Mouse (Mus musculus): ENCODE results near the gene Utrn. TPM values are rescaled to one million over a fixed set of nuclear protein-coding genes. Genes with fewer than 3 reads are reported as not detected.

Utrn gene
- polyA plus RNA-seq, 1 experiment from 2014 or later: 66.8 TPM

DNA sequence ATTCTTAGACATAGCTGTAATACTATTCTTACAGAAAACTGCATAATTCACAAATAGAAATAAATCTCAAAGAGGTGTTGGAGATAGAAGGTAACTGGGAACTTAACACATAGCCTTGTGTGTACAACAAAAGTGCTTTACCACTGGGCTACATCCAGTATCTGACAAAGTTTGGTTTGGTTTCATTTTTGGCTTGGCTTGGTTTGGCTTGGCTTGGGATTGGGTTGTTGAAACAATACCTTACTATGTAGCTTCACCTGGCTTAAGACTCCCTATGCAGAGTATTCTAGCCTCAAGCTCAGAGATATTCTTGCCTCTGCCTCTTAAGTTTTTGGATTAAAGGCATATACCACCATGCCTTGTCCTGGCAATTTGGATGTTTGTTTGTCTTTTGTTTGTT lies 183.5 kb downstream of the Utrn start:
- ATAC-seq (ENCODE audit: insufficient number of reproducible peaks, low FRiP score): no peak
- Histone ChIP-seq H3K9ac (no peak overlapping the region), H3K36me3 (peaks cover 54% of the 10 kb centered on the region)

DNA sequence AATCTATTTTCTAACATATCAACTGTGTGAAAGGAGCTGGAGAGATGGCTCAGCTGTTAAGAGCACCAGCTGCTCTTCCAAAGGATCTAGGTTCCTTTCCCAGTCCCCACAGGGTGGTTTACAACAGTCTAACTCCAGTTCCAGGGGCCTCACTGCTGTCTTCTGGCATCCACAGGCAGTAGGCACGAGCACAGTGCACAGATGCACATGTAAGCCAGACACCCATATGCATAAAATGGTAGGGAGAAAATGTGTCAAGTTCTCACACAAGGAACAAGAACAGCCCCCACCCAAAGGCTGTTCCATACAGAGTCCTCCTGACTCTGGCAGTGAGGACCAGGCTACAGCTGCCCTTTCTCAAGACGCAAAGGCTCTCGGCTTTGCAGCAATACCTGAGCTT lies 185.1 kb downstream of the Utrn start:
- Histone ChIP-seq H3K27ac (ENCODE audit: poor library complexity, severe bottlenecking) (no peak overlapping the region), H3K9me3 (replicated peaks) (no peaks in the 10 kb centered on the region), H3K36me3 (peaks cover 63% of the 10 kb centered on the region), H3K4me2 (no peak overlapping the region), H3K9ac (no peak overlapping the region), H3K4me3 (no peak overlapping the region), H3K4me1 (replicated peaks) (no peaks in the 10 kb centered on the region), H3K27me3 (replicated peaks) (no peaks in the 10 kb centered on the region)
- no peak for ATAC-seq (ENCODE audit: insufficient number of reproducible peaks, low FRiP score)
- WGBS: 84% methylated on average over 3 of the region's 3 CpGs

More for the DNA sequence above, 183.5 kb downstream of the Utrn start:
- no peak overlapping the region for H3K27ac ChIP-seq (ENCODE audit: poor library complexity, severe bottlenecking)
- no peak overlapping the region for H3K4me2 ChIP-seq
- no peak overlapping the region for H3K4me3 ChIP-seq
- no peaks in the 10 kb centered on the region for H3K4me1 ChIP-seq (replicated peaks)
- no peaks in the 10 kb centered on the region for H3K27me3 ChIP-seq (replicated peaks)
- no peaks in the 10 kb centered on the region for H3K9me3 ChIP-seq (replicated peaks)

DNA sequence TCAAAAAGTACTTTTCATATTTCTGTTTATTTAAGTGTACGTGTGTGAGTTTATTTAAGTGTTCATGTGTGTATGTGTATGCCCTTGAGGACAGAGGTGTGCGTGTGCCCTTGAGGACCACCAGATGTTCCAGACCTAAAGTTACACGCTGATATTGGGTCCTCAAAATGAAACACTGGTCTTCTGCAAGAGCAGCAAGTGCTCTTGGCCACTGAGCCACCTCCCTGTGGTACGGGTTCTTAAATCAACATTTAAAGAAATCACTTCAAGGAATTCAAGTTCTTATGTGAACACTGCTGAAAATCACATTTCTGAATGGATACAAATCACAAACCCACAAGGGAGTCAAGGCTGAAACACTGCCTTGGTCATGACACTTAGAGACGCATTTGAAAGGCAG lies 195.9 kb downstream of the Utrn start:
- no peak overlapping the region for H3K27ac ChIP-seq (ENCODE audit: poor library complexity, severe bottlenecking)
- H3K36me3 ChIP-seq: peaks cover 42% of the 10 kb centered on the region
- 84% methylated on average over 5 of the region's 5 CpGs for WGBS
- no peaks in the 10 kb centered on the region for H3K9me3 ChIP-seq (replicated peaks)
- no peak for ATAC-seq (ENCODE audit: insufficient number of reproducible peaks, low FRiP score)
- H3K4me2 ChIP-seq: no peak overlapping the region
- no peak overlapping the region for H3K4me3 ChIP-seq
- no peaks in the 10 kb centered on the region for H3K27me3 ChIP-seq (replicated peaks)
- H3K4me1 ChIP-seq (replicated peaks): no peaks in the 10 kb centered on the region
- H3K9ac ChIP-seq: no peak overlapping the region

DNA sequence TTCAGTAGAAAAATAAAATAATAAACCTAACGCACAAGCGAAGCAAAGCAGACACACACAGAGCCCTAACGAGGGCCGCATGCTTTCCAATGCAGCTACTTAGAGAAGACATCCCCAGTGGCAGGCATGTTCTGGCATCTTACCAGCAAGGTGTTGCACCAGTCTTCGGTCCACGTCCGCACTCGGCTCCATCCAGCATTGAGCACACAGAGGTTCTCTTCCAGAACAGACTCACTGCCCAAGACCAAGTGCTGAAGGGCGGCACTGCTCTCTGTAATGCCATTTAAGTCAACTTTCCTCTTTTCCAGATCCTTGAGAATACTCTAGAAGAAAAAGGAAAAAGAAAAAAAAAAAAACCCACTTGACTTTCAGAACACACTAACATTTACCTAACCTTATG lies 197.6 kb downstream of the Utrn start:
- no peak overlapping the region for H3K9ac ChIP-seq
- WGBS: 94% methylated on average over 9 of the region's 9 CpGs
- peaks cover 41% of the 10 kb centered on the region for H3K36me3 ChIP-seq
- H3K4me2 ChIP-seq: no peak overlapping the region
- ATAC-seq (ENCODE audit: insufficient number of reproducible peaks, low FRiP score): no peak
- no peak overlapping the region for H3K4me3 ChIP-seq
- H3K27ac ChIP-seq (ENCODE audit: poor library complexity, severe bottlenecking): no peak overlapping the region
- no peaks in the 10 kb centered on the region for H3K9me3 ChIP-seq (replicated peaks)
- H3K27me3 ChIP-seq (replicated peaks): no peaks in the 10 kb centered on the region
- no peaks in the 10 kb centered on the region for H3K4me1 ChIP-seq (replicated peaks)

DNA sequence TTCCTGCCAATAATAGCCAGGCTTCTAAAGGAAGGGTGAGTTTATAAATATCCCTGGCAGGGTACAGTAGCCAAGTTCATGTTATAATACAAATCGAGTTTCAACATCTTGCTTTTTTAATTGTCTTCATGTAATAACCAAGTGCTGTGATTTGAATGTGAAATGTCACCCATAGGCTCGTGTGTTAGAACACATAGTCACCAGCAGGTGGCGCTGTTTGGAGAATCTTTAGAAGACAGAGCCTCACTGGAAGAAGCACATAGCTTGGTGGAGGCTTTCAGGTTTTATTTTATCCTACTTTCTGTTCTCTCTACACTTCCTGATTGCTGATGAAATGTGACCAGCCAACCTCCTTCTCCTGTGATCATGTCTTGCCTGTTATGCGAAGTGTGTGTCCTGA lies 207.1 kb downstream of the Utrn start:
- no peak for ATAC-seq (ENCODE audit: insufficient number of reproducible peaks, low FRiP score)
- Histone ChIP-seq H3K36me3 (peaks cover 63% of the 10 kb centered on the region), H3K4me3 (no peak overlapping the region), H3K9me3 (replicated peaks) (peaks cover 4% of the 10 kb centered on the region; the same call in 1 of the 2 replicates), H3K4me2 (no peak overlapping the region), H3K27ac (ENCODE audit: poor library complexity, severe bottlenecking) (no peak overlapping the region), H3K4me1 (replicated peaks) (no peaks in the 10 kb centered on the region), H3K9ac (no peak overlapping the region), H3K27me3 (replicated peaks) (no peaks in the 10 kb centered on the region)
- 88% methylated on average over 4 of the region's 4 CpGs for whole genome bisulfite sequencing

DNA sequence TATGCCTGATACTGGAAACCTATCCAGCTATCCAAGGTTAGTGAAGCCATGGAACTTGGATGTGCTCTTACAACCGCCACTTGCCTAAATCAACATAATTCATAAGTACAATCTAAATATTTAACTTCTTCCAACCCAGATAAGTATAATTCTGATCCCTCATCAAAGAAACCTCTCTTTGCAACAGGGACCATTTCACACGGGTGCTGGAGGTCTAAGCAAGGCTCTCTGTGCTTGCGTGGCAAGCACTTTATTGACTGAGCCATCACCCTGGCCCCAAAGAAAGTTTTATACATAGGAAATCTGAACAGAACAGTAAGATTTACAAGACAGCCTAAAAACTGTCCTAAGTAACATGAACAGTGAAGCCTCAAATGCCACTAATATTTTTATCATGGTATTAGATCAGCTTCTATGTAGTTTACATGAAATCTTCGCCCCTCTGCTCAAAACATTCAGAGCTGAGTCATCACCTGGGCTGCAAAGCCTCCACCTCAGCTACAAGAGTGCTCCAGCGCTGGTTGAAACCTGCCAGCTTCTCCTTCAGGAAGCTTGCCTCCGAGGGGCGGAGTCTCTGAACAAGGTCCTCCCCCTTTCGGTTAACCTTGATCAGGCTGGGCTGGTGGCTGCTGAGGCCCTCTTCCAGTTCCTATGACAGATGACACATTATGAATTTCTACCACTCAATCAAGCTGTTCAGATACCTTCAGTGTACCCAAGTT lies 211.0 kb downstream of the Utrn start:
- ATAC-seq (ENCODE audit: insufficient number of reproducible peaks, low FRiP score): peak; percentile 33; the same call in 1 of the 2 replicates
- Histone ChIP-seq H3K27ac (ENCODE audit: poor library complexity, severe bottlenecking) (no peak overlapping the region), H3K4me2 (no peak overlapping the region), H3K9me3 (replicated peaks) (peaks cover 4% of the 10 kb centered on the region; the same call in 1 of the 2 replicates), H3K27me3 (replicated peaks) (no peaks in the 10 kb centered on the region), H3K4me3 (no peak overlapping the region), H3K4me1 (replicated peaks) (no peaks in the 10 kb centered on the region), H3K36me3 (peaks cover 45% of the 10 kb centered on the region), H3K9ac (no peak overlapping the region)
- WGBS: 72% methylated on average over 8 of the region's 8 CpGs

DNA sequence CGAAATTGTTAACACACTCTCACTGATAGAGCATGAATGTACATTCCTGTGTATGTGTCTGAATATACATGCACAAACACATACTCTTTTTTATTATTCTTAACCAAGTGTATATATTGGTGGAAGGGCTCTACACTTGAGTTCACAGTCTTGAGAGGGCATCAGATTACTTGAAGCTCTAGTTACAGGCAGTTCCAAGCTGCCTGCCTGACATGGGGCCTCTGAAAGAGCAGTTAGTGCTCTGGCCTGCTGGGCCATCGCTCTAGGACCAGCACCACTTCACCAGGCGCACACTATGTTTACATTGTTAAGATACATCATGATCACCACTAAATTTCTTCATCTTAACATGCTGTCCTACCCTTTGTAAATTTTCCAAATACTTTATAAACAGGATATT lies 216.2 kb downstream of the Utrn start:
- 83% methylated on average over 3 of the region's 3 CpGs for WGBS
- H3K4me2 ChIP-seq: no peak overlapping the region
- H3K4me1 ChIP-seq (replicated peaks): no peaks in the 10 kb centered on the region
- H3K36me3 ChIP-seq: peaks cover 57% of the 10 kb centered on the region
- H3K9ac ChIP-seq: no peak overlapping the region
- no peaks in the 10 kb centered on the region for H3K27me3 ChIP-seq (replicated peaks)
- no peaks in the 10 kb centered on the region for H3K9me3 ChIP-seq (replicated peaks)
- no peak for ATAC-seq (ENCODE audit: insufficient number of reproducible peaks, low FRiP score)
- H3K27ac ChIP-seq (ENCODE audit: poor library complexity, severe bottlenecking): no peak overlapping the region
- no peak overlapping the region for H3K4me3 ChIP-seq

DNA sequence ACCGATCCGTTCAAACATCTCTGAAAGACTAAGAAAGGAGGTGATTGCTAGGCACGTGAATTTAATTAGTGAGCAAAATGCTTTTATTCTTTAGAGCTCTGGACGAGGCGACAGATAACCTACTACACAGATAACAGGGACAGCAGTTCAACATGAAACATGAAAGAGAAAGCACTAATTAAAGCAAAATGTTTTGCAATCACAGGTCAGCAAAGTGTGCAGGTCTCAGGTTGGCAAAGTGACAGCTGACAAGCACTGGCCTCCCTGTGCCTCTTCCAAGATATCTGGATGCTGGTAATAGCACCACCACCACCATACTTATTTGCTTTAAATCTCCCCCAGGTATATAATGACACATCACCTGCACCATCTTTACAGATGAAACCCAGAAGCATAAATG lies 223.0 kb downstream of the Utrn start:
- Histone ChIP-seq H3K36me3 (peaks cover 39% of the 10 kb centered on the region), H3K9ac (no peak overlapping the region), H3K9me3 (replicated peaks) (no peaks in the 10 kb centered on the region), H3K4me2 (no peak overlapping the region), H3K27ac (ENCODE audit: poor library complexity, severe bottlenecking) (no peak overlapping the region), H3K27me3 (replicated peaks) (no peaks in the 10 kb centered on the region), H3K4me3 (no peak overlapping the region), H3K4me1 (replicated peaks) (no peaks in the 10 kb centered on the region)
- ATAC-seq (ENCODE audit: insufficient number of reproducible peaks, low FRiP score): no peak
- 71% methylated on average over 5 of the region's 5 CpGs for WGBS

DNA sequence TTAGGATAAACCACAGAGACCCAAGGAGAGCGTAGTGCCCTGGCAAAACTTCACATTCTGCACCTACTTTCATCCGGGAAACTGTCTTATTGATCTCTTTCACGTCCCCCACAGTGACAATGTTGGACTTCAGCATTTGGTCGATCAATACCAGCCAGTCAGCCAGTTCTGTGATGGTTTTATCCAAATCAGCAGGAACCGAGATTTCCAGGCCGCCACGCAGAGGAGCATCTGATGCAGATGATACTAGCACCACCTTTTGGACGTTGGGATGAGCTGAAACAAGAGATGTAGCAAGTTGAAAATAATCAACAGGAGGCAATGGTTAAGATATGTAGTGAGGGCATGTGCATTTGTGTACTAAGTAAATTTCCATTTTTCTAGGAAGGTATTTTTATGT lies 225.8 kb downstream of the Utrn start:
- 77% methylated on average over 8 of the region's 8 CpGs for WGBS
- Histone ChIP-seq H3K27ac (ENCODE audit: poor library complexity, severe bottlenecking) (no peak overlapping the region), H3K9ac (no peak overlapping the region), H3K4me3 (no peak overlapping the region), H3K27me3 (replicated peaks) (no peaks in the 10 kb centered on the region), H3K4me1 (replicated peaks) (no peaks in the 10 kb centered on the region), H3K4me2 (no peak overlapping the region), H3K36me3 (peaks cover 37% of the 10 kb centered on the region), H3K9me3 (replicated peaks) (no peaks in the 10 kb centered on the region)
- ATAC-seq (ENCODE audit: insufficient number of reproducible peaks, low FRiP score): no peak

DNA sequence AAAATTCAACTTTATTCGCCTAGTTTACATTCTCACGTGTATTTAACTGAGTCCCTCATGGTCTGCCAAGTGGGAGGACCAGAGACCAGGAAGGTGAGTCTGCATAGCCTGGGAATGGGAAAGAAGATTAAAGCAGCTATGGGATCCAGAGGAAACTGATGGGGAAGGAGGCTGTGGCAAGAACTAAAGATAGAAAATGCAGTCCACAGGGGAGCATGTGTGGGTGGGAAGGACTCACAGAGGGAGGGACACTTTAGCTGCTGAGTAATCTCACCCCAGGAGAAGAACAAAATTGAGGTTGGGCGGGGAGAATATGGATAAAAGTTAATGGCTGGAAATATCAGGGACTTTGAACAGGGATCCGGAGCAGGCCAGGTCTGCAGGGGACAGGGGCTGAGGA lies 229.5 kb downstream of the Utrn start:
- Histone ChIP-seq H3K27ac (ENCODE audit: poor library complexity, severe bottlenecking) (no peak overlapping the region), H3K4me3 (no peak overlapping the region), H3K4me1 (replicated peaks) (no peaks in the 10 kb centered on the region), H3K9me3 (replicated peaks) (no peaks in the 10 kb centered on the region), H3K9ac (no peak overlapping the region), H3K27me3 (replicated peaks) (no peaks in the 10 kb centered on the region), H3K36me3 (peaks cover 48% of the 10 kb centered on the region), H3K4me2 (no peak overlapping the region)
- ATAC-seq (ENCODE audit: insufficient number of reproducible peaks, low FRiP score): no peak
- WGBS: 78% methylated on average over 4 of the region's 4 CpGs

DNA sequence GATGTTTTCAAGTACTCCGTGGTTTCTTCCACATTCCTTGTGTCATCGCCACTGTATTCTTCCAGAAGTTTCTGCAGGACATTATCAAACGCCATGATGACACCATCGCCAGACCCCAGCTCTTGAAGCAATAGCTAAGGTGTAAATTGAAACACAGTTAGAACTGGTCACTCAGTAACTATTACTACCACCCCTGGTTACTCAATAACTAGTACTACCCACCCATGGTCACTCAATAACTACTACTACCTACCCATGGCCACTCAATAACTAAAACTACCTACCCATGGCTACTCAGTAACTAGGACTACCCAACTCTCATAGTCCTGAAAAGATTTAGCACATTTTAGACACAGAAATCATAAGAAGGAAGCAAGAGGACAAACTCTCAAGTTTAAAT lies 235.2 kb downstream of the Utrn start:
- peaks cover 24% of the 10 kb centered on the region for H3K36me3 ChIP-seq
- H3K4me2 ChIP-seq: no peak overlapping the region
- 82% methylated on average over 4 of the region's 4 CpGs for WGBS
- H3K4me3 ChIP-seq: no peak overlapping the region
- H3K9ac ChIP-seq: no peak overlapping the region
- H3K27me3 ChIP-seq (replicated peaks): no peaks in the 10 kb centered on the region
- no peak for ATAC-seq (ENCODE audit: insufficient number of reproducible peaks, low FRiP score)
- no peak overlapping the region for H3K27ac ChIP-seq (ENCODE audit: poor library complexity, severe bottlenecking)
- no peaks in the 10 kb centered on the region for H3K4me1 ChIP-seq (replicated peaks)
- H3K9me3 ChIP-seq (replicated peaks): no peaks in the 10 kb centered on the region

DNA sequence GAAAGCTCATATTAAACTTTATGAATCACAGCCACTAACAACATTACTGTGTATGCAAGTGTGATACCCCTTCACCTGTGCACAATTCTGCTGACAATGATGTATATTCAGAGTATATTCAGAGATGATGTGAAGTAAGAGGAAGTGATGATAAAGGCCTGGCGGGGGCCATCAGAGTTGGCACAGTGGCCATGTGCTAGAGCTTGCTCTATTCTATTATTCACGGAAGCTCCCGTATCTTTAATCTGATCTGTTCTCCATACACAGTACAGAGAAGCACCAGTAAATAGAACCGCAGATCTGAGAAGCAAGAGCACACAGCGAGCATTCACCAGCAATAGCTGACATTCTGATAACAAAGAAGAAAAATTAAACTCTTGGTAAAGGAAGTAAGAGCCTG lies 238.2 kb downstream of the Utrn start:
- 75% methylated on average over 5 of the region's 5 CpGs for WGBS

More for the DNA sequence above, 238.2 kb downstream of the Utrn start:
- Histone ChIP-seq H3K27ac (ENCODE audit: poor library complexity, severe bottlenecking) (no peak overlapping the region), H3K9ac (no peak overlapping the region), H3K27me3 (replicated peaks) (no peaks in the 10 kb centered on the region), H3K9me3 (replicated peaks) (no peaks in the 10 kb centered on the region), H3K36me3 (peaks cover 18% of the 10 kb centered on the region), H3K4me1 (replicated peaks) (no peaks in the 10 kb centered on the region), H3K4me3 (no peak overlapping the region), H3K4me2 (no peak overlapping the region)
- no peak for ATAC-seq (ENCODE audit: insufficient number of reproducible peaks, low FRiP score)
